Mouse (Mus musculus): ENCODE results near the gene Chpt1.

Chpt1 gene

DNA sequence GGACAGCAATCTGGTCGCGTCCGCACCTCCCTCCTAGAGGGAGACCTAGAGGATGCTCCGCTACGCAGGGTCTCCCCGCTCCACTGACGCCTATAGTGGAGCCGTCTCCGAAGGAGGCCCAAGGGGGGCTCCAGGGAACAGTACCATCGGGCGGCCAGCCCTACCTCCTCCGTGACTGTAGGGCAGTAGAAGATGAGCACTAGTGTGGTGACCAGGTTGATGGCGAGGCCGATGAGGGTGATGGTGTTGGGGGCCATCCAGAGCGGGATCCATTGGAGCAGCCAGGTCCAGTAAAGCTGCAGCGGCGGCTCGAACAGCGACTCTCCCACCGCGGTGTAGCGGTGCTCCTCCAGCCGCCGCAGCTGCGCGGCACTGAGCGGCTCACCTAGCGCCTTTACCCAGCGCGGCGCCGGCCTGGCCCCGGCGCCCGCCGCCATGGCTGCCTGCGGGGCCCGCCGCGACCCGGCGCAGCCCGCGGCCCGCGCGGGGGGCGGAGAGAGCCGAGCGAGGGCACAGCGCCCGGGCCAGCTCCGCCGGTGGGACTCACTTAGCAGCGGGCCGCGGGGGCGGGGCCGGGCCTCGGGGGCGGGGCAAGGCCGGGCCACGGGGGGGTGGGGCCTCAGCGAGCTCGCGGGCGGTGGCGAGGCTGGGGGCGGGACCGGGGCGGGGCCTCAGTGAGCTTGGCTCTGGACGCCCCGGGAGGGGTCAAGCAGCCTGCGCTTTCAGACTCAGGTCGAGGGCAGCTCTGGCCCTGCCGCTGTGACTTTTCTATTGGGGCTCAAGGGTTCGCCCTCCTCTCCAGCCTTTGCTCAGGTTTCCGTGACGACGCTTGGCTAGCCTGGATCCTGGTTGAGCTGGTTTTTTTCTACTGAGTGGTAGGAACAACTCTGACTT lies at the start of gene Chpt1:
Gene Chpt1 (minus strand): TSS at position 653 of the 894 bp plus-strand sequence.
- TF ChIP-seq GATA4 (IDR thresholded peaks at IDR 0.05; ENCODE audit: insufficient replicate concordance, low read length) = no peak

DNA sequence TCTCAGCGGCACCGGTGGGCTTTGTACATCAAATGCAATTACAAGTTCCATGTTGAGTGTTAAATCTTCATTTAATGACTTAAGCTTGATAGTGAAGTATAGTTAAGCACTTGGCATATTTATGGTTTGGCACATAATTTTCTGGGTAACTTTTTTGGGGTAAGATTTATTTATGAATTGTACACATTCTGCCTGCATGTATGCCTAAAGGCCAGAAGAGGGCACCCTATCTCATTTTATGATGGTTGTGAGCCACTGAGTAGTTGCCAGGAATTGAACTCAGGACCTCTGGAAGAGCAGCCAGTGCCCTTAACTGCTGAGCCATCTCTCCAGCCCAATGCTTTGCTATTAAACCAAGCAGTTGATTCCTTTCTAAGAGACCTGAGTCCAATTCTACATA lies 48.9 kb upstream of the Chpt1 start:
- TF ChIP-seq GATA4 (IDR thresholded peaks at IDR 0.05; ENCODE audit: insufficient replicate concordance, low read length) = no peak

DNA sequence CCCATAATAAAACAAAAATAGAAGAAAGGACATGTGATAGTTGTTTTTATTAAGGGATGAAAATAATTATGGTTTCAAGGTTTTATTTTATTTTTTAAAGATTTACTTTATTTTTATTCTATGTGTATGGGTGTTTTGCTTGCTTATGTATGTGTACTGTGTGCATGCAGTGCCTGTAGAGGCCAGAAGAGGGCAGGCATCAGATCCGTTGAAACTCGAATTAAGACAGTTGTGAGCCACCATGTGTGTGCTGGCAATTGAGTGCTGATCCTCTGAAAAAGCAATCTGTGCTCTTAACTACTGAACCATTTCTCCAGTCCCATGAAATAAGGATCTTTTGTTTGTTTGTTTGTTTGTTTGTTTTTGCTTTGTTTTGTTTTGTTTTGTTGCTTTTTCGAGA lies 46.4 kb upstream of the Chpt1 start:
- TF ChIP-seq GATA4 (IDR thresholded peaks at IDR 0.05; ENCODE audit: insufficient replicate concordance, low read length) = no peak

DNA sequence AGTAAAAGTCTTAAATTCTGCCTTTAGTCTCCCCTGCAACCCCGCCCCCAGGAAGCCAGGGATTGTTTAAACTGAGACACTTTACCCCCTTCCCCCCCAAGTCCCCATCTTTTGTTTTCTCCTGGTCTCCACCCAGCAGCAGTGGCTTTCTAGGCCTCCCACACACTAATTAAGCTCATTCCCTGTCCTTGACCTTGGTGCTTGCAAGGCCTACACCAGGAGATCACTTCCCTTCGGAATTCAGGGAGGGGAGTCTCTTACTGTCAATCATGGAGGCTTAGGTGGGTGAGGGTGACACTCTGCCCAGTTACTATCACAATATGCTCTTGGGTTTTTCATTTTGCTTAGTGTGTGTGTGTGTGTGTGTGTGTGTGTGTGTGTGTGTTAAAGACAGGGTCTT lies 43.8 kb upstream of the Chpt1 start:
- TF ChIP-seq GATA4 (IDR thresholded peaks at IDR 0.05; ENCODE audit: insufficient replicate concordance, low read length) = no peak

DNA sequence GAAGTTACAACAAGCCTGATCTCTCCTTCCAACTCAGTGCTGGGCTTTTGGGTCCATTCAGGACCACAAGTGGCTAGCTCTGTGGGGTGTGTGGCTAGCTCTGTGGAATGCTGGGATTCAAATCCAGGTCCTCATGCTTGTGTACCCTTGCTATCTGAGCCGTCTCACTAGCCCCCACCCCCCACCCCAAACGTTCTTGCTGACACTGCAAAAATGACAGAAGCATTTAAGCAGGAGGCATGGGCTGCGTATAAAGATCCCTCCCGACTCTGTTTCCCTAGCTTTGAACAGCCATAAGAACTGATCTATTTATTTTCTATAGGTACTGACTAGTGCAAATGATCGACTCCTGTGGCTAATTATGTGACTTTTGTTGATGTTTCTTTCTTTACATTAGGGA lies 26.8 kb upstream of the Chpt1 start:
- no peak for TF ChIP-seq GATA4 (IDR thresholded peaks at IDR 0.05; ENCODE audit: insufficient replicate concordance, low read length)

DNA sequence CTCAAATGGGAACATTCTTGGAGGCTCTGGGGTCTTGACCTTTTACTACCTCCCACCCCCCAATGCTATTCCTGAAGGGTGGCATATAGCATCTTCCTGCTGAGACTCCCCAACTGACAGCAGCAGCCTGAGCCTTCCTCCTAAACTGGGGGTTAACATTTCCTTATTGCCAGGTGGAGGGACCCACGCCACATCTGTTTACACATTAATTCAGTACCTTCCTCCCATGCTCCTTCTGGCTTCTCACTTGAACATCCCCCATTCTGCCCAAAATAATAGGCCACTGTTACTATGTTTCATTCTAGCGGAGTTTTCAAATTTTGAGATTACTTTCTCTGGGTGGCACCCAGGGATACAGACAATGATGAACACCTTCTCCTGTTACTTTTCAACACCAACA lies 20.1 kb upstream of the Chpt1 start:
- no peak for TF ChIP-seq GATA4 (IDR thresholded peaks at IDR 0.05; ENCODE audit: insufficient replicate concordance, low read length)

DNA sequence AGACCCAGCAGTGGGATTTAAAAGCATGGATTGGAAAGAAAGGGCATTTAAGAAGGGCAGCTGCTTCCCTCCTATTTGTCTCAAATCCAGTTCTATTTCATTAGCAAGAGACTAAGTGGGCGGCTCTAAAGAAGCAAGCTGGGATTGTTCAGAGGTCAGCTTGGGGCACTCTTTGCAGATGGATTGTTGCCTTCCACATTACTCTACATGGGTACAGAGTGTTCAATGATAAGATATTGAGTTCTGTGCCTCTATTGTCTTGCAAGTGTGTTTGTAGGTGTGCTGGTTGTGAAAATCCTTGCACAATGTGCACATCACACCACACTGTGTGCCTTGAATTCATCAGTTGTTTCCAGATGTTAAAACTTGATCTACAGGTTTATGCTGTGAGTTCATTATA lies 19.3 kb upstream of the Chpt1 start:
- TF ChIP-seq GATA4 (IDR thresholded peaks at IDR 0.05; ENCODE audit: insufficient replicate concordance, low read length) = no peak

DNA sequence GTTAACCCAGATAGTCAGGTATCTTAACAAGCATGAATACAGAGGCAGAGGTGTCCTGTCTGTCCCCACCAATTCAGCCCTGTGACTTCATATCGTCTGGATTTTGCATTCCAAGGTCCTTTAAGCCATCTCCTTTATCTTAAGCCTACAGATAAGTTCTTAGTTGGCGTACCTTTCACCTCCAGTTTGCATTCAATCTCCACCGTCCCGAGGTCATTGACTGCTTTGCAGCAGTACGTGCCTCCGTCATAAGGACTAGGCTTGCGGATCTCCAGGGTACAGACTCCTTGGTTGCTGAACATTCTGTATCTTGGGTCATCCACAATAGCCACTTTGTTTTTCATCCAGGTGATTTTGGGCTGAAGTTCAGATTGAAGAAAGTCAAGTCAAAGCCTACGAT lies 18.9 kb upstream of the Chpt1 start:
- TF ChIP-seq GATA4 (IDR thresholded peaks at IDR 0.05; ENCODE audit: insufficient replicate concordance, low read length) = no peak

DNA sequence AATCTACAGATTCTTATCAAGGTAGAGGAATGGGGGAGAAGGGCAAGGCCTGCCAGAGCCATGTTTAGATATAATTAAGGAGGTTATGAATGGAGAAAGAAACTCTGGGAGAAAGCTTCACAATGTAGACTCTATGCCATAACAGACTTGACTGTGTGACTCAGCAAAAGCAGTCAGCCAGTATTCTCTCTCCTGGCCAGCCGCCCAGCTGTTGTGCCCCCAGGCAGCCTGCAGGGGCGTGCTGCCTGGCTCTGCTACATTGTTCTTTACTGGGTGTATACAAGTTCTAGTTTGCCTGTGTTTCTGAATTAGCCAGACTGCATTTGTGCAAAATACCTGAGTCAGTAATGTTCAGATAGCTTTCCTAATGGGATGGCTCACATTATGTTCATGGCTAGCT lies 10.6 kb upstream of the Chpt1 start:
- TF ChIP-seq GATA4 (IDR thresholded peaks at IDR 0.05; ENCODE audit: insufficient replicate concordance, low read length) = no peak

DNA sequence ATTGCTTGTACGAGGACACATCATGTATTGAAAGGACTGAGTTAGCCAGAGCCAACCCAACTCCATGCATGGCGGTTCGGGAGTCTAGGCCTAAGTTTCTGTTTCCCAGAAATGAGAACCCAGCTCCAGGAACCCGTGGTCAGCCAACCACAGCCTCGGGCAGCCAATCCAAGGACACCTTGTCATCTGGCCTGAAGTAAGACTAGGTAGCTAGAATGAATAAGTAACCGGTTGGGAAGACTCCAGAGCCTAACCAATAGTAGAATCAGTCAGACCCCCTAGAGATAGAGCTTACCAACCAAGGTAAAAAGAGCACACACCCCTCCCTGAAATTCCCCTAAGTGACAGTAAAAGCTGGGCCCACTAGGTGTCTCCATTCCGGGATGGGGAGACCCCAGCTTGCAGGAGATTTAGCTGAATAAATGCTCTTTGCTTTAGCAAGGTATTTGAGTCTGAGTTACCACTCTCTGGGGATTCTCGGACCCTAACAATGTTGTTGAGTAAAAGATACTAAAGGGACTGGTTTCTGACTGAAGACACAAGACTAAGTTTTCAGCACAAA lies 9.8 kb upstream of the Chpt1 start:
- TF ChIP-seq GATA4 (IDR thresholded peaks at IDR 0.05; ENCODE audit: insufficient replicate concordance, low read length) = no peak

DNA sequence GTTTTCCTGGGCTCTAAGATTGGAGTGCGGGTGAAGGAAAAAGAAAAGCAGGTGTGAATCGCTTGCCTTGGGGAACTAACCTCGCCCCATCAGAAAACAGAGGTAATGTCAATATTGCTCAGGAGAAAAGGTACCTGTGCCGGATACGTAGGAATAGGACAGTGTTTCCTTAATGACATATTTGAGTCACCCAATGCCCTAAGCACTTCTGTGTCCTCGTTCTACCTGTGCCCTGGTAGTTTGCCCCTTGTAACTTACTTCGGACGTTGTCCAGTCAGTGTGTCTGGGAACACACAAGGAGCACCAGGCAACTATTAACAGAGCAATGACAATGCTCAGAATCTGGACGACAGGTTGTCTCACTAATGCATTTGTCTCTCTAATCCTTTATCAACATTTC lies 7.5 kb upstream of the Chpt1 start:
- no peak for TF ChIP-seq GATA4 (IDR thresholded peaks at IDR 0.05; ENCODE audit: insufficient replicate concordance, low read length)

DNA sequence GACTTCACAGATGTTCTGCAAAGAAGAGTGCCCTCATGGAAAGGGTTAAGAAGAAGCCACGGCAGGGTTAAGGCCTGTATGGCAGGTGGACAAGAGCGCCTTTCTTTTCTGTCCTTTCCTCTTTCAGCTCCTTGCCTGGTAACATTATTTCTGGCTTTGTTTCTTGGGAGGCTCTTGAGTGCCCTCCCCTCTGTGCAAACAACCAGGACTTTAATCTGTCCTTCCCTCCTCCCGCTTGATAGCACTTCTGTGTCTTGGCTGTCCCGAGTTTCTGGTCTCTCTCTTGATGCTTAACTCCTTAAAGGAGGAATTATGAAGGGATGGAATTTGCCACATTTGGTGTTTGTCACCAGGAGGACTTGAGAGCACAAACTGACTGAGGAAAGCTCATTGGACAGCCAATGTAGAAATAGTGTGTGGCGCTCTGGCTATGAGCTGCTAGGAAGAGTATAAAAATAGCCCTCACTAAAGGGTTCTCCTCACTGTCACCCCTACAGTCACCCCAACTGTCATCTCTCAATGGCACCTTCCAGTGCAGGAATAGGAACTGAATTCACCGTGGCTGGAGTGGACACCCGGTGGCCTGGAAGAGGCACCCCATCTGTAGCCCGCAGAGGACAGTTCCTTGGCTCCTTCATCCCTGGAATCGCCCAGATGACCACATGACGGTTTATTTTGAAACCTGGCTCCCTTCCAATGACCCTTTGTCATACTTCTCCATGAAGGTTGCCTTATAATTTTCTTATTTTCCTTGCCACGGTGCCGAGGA lies 6.8 kb upstream of the Chpt1 start:
- TF ChIP-seq GATA4 (IDR thresholded peaks at IDR 0.05; ENCODE audit: insufficient replicate concordance, low read length) = no peak

DNA sequence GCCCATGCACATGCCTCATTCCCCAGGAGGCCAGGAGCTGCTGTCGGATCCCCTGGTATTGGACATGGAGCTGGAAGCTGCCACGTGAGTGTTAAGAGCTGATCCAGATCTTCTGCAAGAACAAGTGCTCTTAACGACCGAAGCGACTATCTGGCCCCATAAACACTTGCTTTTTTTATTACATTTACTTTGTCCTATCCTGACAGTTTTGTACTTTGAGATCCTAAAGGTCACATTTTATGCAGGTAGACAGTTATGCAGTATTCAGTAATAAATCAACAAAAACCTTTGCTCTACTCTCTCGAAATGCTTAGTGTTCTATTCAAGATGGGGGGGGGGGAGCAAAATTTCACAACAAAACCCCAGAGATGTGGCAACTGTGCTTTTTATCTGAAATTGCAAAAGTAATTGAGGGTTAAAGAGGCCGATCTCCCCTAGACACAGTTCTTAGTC lies 3.8 kb upstream of the Chpt1 start:
- TF ChIP-seq GATA4 (IDR thresholded peaks at IDR 0.05; ENCODE audit: insufficient replicate concordance, low read length) = peak; percentile 72

DNA sequence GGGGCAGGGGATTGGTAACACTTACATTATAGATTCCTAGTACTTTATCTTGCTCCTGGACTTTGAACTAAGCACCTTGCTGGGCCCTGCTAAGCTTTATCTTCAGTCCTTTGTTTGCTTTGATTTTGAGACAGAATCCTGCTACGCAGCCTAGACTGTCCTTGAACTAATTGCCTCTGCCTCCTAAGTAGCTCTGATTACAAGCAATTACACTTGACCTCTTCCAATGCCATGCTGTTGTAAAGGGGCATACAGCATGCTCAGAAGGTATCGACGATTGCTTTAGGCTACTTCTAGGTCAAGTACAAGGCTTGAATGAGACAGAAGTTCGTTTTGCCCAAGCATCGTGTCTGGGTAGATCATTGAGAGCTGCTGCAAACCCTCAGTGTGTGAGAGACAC lies 1.4 kb upstream of the Chpt1 start:
- no peak for TF ChIP-seq GATA4 (IDR thresholded peaks at IDR 0.05; ENCODE audit: insufficient replicate concordance, low read length)

DNA sequence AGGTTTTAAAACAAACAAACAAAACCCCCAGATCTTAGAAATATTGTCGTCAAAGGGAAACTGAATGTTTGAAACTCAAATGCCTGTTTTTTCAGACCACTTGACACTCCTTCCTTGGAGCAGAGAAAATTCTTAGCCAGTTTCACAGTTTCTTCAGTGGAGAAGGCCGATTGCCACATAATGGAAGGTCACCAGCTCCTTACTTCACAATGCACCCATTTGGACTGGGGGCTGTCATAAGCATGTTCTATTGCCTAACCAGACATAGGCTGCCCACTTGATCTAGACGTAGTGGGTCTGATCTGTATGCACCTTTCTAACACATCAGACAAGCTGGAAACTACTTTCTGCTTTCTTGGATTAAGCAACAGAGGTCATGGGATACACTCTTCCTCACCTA lies 608 bp upstream of the Chpt1 start:
- TF ChIP-seq GATA4 (IDR thresholded peaks at IDR 0.05; ENCODE audit: insufficient replicate concordance, low read length) = no peak

DNA sequence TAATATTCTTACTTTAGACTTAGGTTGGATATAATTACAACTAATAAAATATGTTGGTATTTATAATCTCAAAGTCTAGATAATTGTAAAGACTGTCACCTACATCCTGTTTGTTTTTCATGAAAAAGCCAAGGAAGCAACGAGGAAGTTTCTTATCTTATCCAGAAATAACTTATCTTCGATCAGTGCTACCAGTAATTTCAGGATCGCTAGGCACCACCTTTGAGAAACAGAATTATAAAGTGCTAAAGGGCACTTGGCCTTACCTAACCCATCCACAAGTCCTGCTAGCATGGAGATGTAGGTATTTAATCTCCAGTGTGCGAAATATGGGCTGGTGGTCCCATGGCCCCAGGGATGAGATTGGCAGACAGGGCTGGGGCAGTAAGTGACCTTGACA lies 954 bp downstream of the Chpt1 start:
- TF ChIP-seq GATA4 (IDR thresholded peaks at IDR 0.05; ENCODE audit: insufficient replicate concordance, low read length) = no peak
